Mouse (Mus musculus): ENCODE data around the gene Gzmf.

GRCm38 (mm10) chr14:56162109-56162508, 49.1 kb downstream of the Gzmf start:
- TF ChIP-seq POLR2A (IDR thresholded peaks at IDR 0.05; ENCODE audit: borderline replicate concordance, insufficient read depth, low read length) (no peak), CTCF (IDR thresholded peaks at IDR 0.05; ENCODE audit: borderline replicate concordance, insufficient read depth, low read depth, low read length) (no peak)

Measured in cerebellum, adult 2 months (tissue).